ENCODE assay signal across 21 mouse cellular contexts in genomic region chr14:41025594-41026284, GRCm38 (mm10). TPM values are rescaled to one million over a fixed set of nuclear protein-coding genes. Genes with fewer than 3 reads are reported as not detected.
DNase-seq lines count a peak whose midpoint lies in the region; ATAC-seq lines count a peak whose summit lies in the region.
"Had no signal": no experiment of that assay in that cellular context is flagged by ENCODE, and none has a peak within 500 bp of the region (broad histone marks: within the 10 kb centered on the region; RNA-seq: fewer than 3 reads in every experiment).

No protein-coding gene starts in this region.

- no peak overlapping the region for H3K9ac ChIP-seq in heart, embryonic 16.5 days (ENCODE audit: low read length)
- H3K9ac ChIP-seq in intestine, embryonic 15.5 days = no peak overlapping the region
- peak overlapping the region; percentile 42; the same call in 1 of the 2 replicates for H3K9ac ChIP-seq in liver, embryonic 16.5 days (ENCODE audit: low read depth, low read length)
- H3K9ac ChIP-seq: forebrain, embryonic 15.5 days; heart, embryonic 15.5 days; hindbrain, embryonic 15.5 days had no signal

- H3K27me3 ChIP-seq in heart, embryonic 16.5 days (ENCODE audit: control insufficient read depth, insufficient read depth, low read length) = no peaks in the 10 kb centered on the region
- no peaks in the 10 kb centered on the region for H3K27me3 ChIP-seq in intestine, embryonic 15.5 days (replicated peaks)
- no peaks in the 10 kb centered on the region for H3K27me3 ChIP-seq in liver, embryonic 16.5 days (ENCODE audit: control insufficient read depth, insufficient read depth, low read depth, low read length)
- no peaks in the 10 kb centered on the region for H3K27me3 ChIP-seq in hindbrain, embryonic 10.5 days (ENCODE audit: insufficient read depth, poor library complexity, severe bottlenecking)
- H3K27me3 ChIP-seq: forebrain, embryonic 15.5 days; heart, embryonic 15.5 days; hindbrain, embryonic 15.5 days had no signal

- no peak overlapping the region for H3K4me2 ChIP-seq in heart, embryonic 16.5 days (ENCODE audit: low read depth, low read length)
- no peak overlapping the region for H3K4me2 ChIP-seq in intestine, embryonic 15.5 days (replicated peaks)
- H3K4me2 ChIP-seq in liver, embryonic 16.5 days (ENCODE audit: low read depth, low read length) = peak overlapping the region; percentile 26
- H3K4me2 ChIP-seq: forebrain, embryonic 15.5 days; heart, embryonic 15.5 days; hindbrain, embryonic 15.5 days; midbrain, embryonic 11.5 days had no signal

- H3K36me3 ChIP-seq in heart, embryonic 16.5 days (ENCODE audit: control insufficient read depth, insufficient read depth) = no peaks in the 10 kb centered on the region
- no peaks in the 10 kb centered on the region for H3K36me3 ChIP-seq in intestine, embryonic 15.5 days
- no peaks in the 10 kb centered on the region for H3K36me3 ChIP-seq in liver, embryonic 16.5 days (ENCODE audit: control insufficient read depth, insufficient read depth)
- H3K36me3 ChIP-seq in hindbrain, embryonic 10.5 days = no peaks in the 10 kb centered on the region
- H3K36me3 ChIP-seq: forebrain, embryonic 15.5 days; heart, embryonic 15.5 days; hindbrain, embryonic 15.5 days had no signal

- peak; percentile 23 for ATAC-seq in heart, embryonic 16.5 days (replicated peaks; ENCODE audit: extremely low read depth, insufficient read depth, low FRiP score)
- peak; percentile 81 for ATAC-seq in intestine, embryonic 15.5 days
- peak; percentile 92 for ATAC-seq in liver, embryonic 16.5 days (ENCODE audit: low read depth)
- ATAC-seq: forebrain, embryonic 15.5 days had no signal

- peaks cover 5% of the 10 kb centered on the region; the same call in 1 of the 2 replicates for H3K4me1 ChIP-seq in heart, embryonic 16.5 days (ENCODE audit: control insufficient read depth, insufficient read depth, low read length)
- H3K4me1 ChIP-seq in intestine, embryonic 15.5 days (replicated peaks) = no peaks in the 10 kb centered on the region
- H3K4me1 ChIP-seq in liver, embryonic 16.5 days (ENCODE audit: control insufficient read depth, low read depth, low read length) = peaks cover 22% of the 10 kb centered on the region
- no peaks in the 10 kb centered on the region for H3K4me1 ChIP-seq in hindbrain, embryonic 10.5 days (replicated peaks)
- H3K4me1 ChIP-seq: forebrain, embryonic 15.5 days; hindbrain, embryonic 15.5 days had no signal

- no peak overlapping the region for H3K27ac ChIP-seq in heart, embryonic 16.5 days (ENCODE audit: low read length)
- peak overlapping the region; percentile 60 for H3K27ac ChIP-seq in intestine, embryonic 15.5 days
- H3K27ac ChIP-seq in liver, embryonic 16.5 days (ENCODE audit: low read length) = peak overlapping the region; percentile 63
- H3K27ac ChIP-seq in hindbrain, embryonic 10.5 days = no peak overlapping the region
- H3K27ac ChIP-seq: forebrain, embryonic 15.5 days; heart, embryonic 15.5 days; hindbrain, embryonic 15.5 days; layer of hippocampus, adult 2 months; left cerebral cortex, adult 2 months had no signal

- DNase-seq in heart, adult 8-10 months (ENCODE audit: low spot score) = no peak
- DNase-seq in yolk sac, embryonic 10.5 days (ENCODE audit: low spot score) = peak; percentile 56
- DNase-seq in hindbrain, embryonic 10.5 days (ENCODE audit: low spot score) = no peak
- DNase-seq in adrenal gland, postnatal 14 days = no peak
- DNase-seq: adrenal gland, adult 8-10 months; cerebellum, postnatal 10 days; kidney, adult 9 months; thymus, postnatal 4 days had no signal

- no peaks in the 10 kb centered on the region for H3K9me3 ChIP-seq in heart, embryonic 16.5 days (replicated peaks; ENCODE audit: control insufficient read depth, low read length)
- no peaks in the 10 kb centered on the region for H3K9me3 ChIP-seq in intestine, embryonic 15.5 days
- H3K9me3 ChIP-seq in liver, embryonic 16.5 days (replicated peaks; ENCODE audit: control insufficient read depth, low read length) = no peaks in the 10 kb centered on the region
- H3K9me3 ChIP-seq in hindbrain, embryonic 10.5 days = no peaks in the 10 kb centered on the region
- H3K9me3 ChIP-seq: forebrain, embryonic 15.5 days; heart, embryonic 15.5 days; hindbrain, embryonic 15.5 days had no signal

- no peak overlapping the region for H3K4me3 ChIP-seq in heart, embryonic 16.5 days (ENCODE audit: low read length)
- H3K4me3 ChIP-seq in intestine, embryonic 15.5 days (replicated peaks) = no peak overlapping the region
- no peak overlapping the region for H3K4me3 ChIP-seq in liver, embryonic 16.5 days (ENCODE audit: low read depth, low read length)
- no peak overlapping the region for H3K4me3 ChIP-seq in hindbrain, embryonic 10.5 days
- H3K4me3 ChIP-seq: forebrain, embryonic 15.5 days; heart, embryonic 15.5 days; hindbrain, embryonic 15.5 days; layer of hippocampus, adult 2 months; left cerebral cortex, adult 2 months had no signal

- WGBS in heart, embryonic 16.5 days = 38% methylated on average over 7 of the region's 7 CpGs
- 40% methylated on average over 7 of the region's 7 CpGs for WGBS in intestine, embryonic 15.5 days
- 30% methylated on average over 7 of the region's 7 CpGs for WGBS in liver, embryonic 16.5 days (ENCODE audit: insufficient replicate concordance)
- 82% methylated on average over 7 of the region's 7 CpGs for WGBS in hindbrain, embryonic 10.5 days

RNA-seq across cellular contexts. Expression of gene Fam213a, which starts 12.2 kb away (rescaled TPM):
- 35.8 and 40.3 TPM in 2 replicates for polyA plus RNA-seq in heart, embryonic 16.5 days (2015; fragmentation: Nextera tagmentation; extraction: Ambion mirVana)
- 10 to 100 TPM; 24.7 to 39.2 (median 28.2) TPM for total RNA-seq in heart, adult 8-10 months (2022)
- 51.6 and 54.4 TPM in 2 replicates for polyA plus RNA-seq in intestine, embryonic 15.5 days (2015; fragmentation: Nextera tagmentation; extraction: Ambion mirVana)
- polyA plus RNA-seq in liver, embryonic 16.5 days (2015; fragmentation: Nextera tagmentation; extraction: Ambion mirVana) = 92.7 and 96.5 TPM in 2 replicates
- 45.2 and 52.6 TPM in 2 replicates for polyA plus RNA-seq in hindbrain, embryonic 10.5 days (2016; fragmentation: Nextera tagmentation; extraction: Ambion mirVana)
- 179 and 192 TPM in 2 replicates for total RNA-seq in adrenal gland, postnatal 14 days (2021)

RNA-seq across cellular contexts. Expression of gene Dydc2, which starts 43.3 kb away (rescaled TPM):
- 0.17 TPM in 1 of 2 replicates, not detected in the other for polyA plus RNA-seq in heart, embryonic 16.5 days (2015; fragmentation: Nextera tagmentation; extraction: Ambion mirVana)
- total RNA-seq in heart, adult 8-10 months (2022) = not detected
- 0.42 TPM in 1 of 2 replicates, not detected in the other for polyA plus RNA-seq in intestine, embryonic 15.5 days (2015; fragmentation: Nextera tagmentation; extraction: Ambion mirVana)
- polyA plus RNA-seq in liver, embryonic 16.5 days (2015; fragmentation: Nextera tagmentation; extraction: Ambion mirVana) = not detected in 2 replicates
- 0.47 and 0.64 TPM in 2 replicates for polyA plus RNA-seq in hindbrain, embryonic 10.5 days (2016; fragmentation: Nextera tagmentation; extraction: Ambion mirVana)
- total RNA-seq in adrenal gland, postnatal 14 days (2021) = 0.59 and 0.64 TPM in 2 replicates
- total RNA-seq: ES-E14; gastrocnemius, adult 8-10 months; neutrophil, adult 5-6 weeks had no signal
- polyA plus RNA-seq: heart, embryonic 15.5 days; limb, embryonic 11.5 days; midbrain, embryonic 11.5 days had no signal

RNA-seq across cellular contexts. Expression of gene Dydc1, which starts 47.0 kb away (rescaled TPM):
- not detected in 2 replicates for polyA plus RNA-seq in heart, embryonic 16.5 days (2015; fragmentation: Nextera tagmentation; extraction: Ambion mirVana)
- total RNA-seq in heart, adult 8-10 months (2022) = not detected
- not detected in 2 replicates for polyA plus RNA-seq in intestine, embryonic 15.5 days (2015; fragmentation: Nextera tagmentation; extraction: Ambion mirVana)
- not detected in 2 replicates for polyA plus RNA-seq in liver, embryonic 16.5 days (2015; fragmentation: Nextera tagmentation; extraction: Ambion mirVana)
- polyA plus RNA-seq in hindbrain, embryonic 10.5 days (2016; fragmentation: Nextera tagmentation; extraction: Ambion mirVana) = not detected in 2 replicates
- not detected in 2 replicates for total RNA-seq in adrenal gland, postnatal 14 days (2021)
- total RNA-seq: ES-E14; gastrocnemius, adult 8-10 months; layer of hippocampus, adult 2 months; left cerebral cortex, adult 2 months; neutrophil, adult 5-6 weeks had no signal
- polyA plus RNA-seq: heart, embryonic 15.5 days; hindbrain, embryonic 15.5 days; limb, embryonic 11.5 days; midbrain, embryonic 11.5 days had no signal

RNA-seq across cellular contexts. Expression of gene Tspan14, which starts 59.1 kb away (rescaled TPM):
- polyA plus RNA-seq in heart, embryonic 16.5 days (2015; fragmentation: Nextera tagmentation; extraction: Ambion mirVana) = 44.4 and 46.1 TPM in 2 replicates
- total RNA-seq in heart, adult 8-10 months (2022) = 10 to 100 TPM in 2 of 4 experiments, 1 to 10 TPM in 2; 9.8 to 18.6 (median 10.8) TPM
- 56.8 and 61.0 TPM in 2 replicates for polyA plus RNA-seq in intestine, embryonic 15.5 days (2015; fragmentation: Nextera tagmentation; extraction: Ambion mirVana)
- polyA plus RNA-seq in liver, embryonic 16.5 days (2015; fragmentation: Nextera tagmentation; extraction: Ambion mirVana) = 29.1 and 30.0 TPM in 2 replicates
- polyA plus RNA-seq in hindbrain, embryonic 10.5 days (2016; fragmentation: Nextera tagmentation; extraction: Ambion mirVana) = 95.5 and 95.7 TPM in 2 replicates
- total RNA-seq in adrenal gland, postnatal 14 days (2021) = 43.8 and 47.6 TPM in 2 replicates

Comparison
In these comparisons a context has a peak if more than half of its experiments do, and no peak if none do; other contexts are left out.
1. ATAC-seq: peak in every context shown above with its lines; median percentile 92 in liver, embryonic 16.5 days; 81 in intestine, embryonic 15.5 days; 23 in heart, embryonic 16.5 days.
2. H3K27ac ChIP-seq: peak in intestine, embryonic 15.5 days (single experiment) and liver, embryonic 16.5 days (single experiment); none in heart, embryonic 16.5 days (single experiment) and hindbrain, embryonic 10.5 days (single experiment).